Mouse (Mus musculus) right cerebral cortex, postnatal 14 days (tissue): Measurements from ENCODE around the gene Bivm.

Source experiments
- DNase-seq: peaks from one replicate; pipeline ENCODE4 v3.0.0; 2022

Gene Bivm

DNA sequence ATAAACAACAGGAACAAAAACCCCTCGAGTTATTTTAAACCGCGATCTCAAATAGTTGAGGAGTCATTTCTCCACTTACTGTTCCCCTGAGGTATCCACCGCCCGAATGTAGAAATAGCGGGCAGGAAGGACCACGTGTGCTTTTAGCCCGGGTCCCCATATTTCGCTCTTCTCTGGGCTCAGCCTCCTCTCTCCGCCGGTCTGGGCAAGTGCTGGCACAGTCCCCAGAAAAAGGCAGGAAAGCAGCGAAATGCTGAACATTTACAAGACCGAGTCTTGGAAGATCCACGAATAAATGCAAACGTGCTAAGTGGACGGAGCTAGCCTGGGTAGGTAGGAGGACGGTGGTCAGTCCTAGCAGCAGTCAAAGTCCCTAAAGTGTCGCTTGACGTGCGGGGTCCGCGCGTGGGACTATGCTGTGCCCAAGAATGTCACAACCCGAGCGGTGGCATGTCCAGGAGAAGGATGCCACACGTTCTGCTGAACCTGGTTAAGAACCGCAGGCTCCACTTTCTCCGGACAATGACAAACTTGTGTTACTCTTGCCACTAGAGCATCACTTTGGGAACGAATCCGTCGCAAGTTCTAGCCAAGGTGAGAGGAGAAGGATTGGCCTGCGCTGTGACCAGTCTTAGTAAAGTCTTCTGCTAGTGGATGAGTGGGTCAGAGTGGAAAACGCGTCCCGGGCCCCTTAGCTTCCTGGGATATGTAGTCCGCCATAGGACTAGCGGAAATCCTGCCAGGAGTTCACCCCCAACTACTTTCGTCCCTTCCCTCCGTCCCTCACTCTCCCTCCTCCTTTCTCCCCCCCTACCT is at the start of gene Bivm, which contains the start of gene Kdelc1:
TSS of gene Bivm (plus strand) at position 719 of the 816 bp plus-strand sequence.
TSS of gene Kdelc1 (minus strand) at position 570 of the 816 bp plus-strand sequence.
- DNase-seq: peak; percentile 88

GRCm38 (mm10) chr1:44101448-44102225 is 17.1 kb upstream of the Bivm start:
- DNase-seq: peak; percentile 7

GRCm38 (mm10) chr1:44102259-44102717 is 16.5 kb upstream of the Bivm start, which contains the start of gene Tex30:
Tex30 (minus strand) TSS chr1:44102441.
- DNase-seq: peak; percentile 94

DNA sequence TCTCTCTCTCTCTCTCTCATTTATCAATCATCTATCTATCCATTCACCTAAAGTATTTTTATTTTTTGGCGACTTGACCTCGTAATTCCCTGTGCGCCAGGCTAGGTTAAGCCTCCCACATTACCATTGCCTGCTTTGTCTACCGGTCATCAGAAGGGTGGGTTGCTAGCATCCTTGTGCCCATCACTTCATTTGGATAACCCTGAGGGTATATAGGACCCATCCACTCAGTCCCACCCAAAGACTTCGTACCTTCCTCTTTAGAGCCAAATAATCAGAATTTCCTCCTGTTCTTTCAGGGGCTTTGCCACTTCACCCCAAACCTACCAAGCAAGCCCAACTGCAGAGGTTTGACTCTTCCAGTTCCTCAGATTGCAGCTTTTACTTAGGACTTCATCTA is 15.8 kb upstream of the Bivm start:
- no peak for DNase-seq

DNA sequence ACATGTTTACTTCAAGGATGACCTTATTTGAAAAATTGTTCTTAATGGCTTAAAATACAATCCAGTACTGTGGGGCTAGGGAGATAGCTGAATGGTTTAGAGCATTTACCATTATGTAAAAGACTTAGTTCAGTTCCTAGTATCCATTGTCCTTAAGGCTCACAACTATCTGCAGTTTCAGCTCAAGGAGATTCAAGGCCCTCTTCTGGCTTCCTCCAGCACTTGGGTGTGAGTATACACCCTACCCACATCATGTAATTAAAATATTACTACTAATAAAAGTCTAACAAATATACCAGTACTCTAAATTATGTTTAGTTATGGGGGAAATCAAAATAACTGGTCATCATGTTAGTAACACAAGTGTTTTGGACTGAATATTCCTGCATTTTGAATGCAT is 1.2 kb upstream of the Bivm start:
- DNase-seq: no peak

DNA sequence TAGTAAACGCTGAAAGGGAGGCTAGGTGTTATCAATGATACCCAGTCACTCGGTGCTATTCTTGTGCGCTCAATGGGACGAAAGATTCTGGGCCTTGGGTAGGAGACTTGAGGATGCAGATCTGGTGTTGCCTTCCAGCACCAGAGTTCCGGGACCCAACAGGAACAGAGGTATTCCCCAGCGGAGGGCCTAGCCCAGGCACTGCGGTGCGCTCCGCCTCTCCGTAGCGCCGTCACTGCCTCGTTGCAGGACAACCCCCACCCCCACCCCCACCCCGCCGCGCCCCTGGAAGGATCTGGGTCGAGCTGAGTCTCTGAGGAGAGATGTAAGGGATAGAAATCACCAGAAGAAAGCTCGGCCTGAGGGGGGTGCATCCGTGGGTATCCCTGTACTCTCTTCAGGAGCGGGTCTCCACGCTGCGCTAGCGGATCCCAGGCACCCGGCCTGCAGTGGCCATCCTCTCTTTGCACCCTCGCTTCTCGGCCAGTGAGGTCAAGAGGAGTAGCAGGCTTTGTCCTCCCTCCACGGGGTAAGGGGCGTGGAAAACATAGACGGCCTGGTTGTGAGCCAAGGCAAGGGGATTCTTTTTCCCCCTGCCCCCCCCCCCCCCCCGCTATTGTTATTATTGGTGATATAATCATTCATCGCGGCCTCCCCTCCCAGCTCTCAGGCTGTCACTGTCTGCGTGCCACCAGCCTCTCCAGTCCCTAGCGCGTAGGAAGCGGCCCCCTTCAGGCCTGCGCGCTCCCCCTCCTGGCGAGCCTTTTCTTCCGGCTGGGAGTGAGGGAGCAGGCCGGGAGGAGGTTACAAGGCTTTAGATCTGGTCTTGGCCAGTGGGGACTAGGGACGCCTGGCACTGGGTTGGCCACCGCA is 680 bp downstream of the Bivm start:
- DNase-seq: peak; percentile 76

DNA sequence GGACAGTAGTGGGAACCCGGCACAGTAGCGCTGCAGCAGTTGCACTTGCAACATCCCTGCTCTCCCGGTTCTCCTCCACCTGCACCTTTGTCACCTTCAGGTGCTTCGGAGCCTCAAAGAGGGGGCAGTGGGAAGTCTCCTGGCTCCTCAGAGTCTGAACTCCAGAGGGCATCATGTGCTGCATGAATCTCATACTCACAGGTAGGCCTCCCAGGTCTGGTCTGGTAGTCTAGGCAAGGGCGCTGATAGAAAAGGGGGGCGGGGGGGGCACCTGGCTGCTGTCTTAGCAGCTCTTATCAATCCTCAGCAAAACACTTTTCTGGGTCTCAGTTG is 1.3 kb downstream of the Bivm start:
- DNase-seq: no peak

- no peak for DNase-seq
Measured at GRCm38 (mm10) chr1:44122256-44122655, 3.5 kb downstream of the Bivm start.

GRCm38 (mm10) chr1:44125590-44125989 is 6.8 kb downstream of the Bivm start:
- no peak for DNase-seq

DNA sequence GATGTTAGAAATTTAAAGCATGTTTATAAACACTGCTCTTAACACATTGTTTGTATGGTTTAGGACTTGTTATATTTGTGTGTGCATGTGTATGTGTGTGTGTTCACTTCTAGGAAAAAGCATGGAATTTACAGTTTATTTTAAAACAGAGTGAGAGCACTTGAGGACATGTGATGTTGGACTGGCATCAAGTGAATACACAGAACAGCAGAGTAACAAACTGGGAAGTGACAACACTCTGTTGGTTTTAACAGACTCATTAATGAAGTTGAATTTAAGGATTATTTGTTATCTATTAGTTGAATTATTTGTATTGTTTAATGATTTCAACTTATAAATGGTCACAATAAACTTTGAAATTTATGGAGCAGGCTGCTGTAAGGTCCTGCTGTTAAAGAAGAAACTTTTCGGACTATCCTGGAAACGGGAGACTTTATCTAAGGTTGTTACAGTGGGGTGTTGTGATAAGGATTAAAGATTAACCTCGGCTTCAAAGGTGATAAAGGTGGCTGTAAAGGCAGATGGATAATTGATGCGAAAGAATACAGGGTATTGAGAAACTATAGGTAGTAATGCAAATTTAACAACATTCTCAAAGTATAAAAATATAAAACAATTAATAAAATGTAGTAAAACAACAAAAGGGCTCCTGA is 11.3 kb downstream of the Bivm start:
- DNase-seq: no peak

DNA sequence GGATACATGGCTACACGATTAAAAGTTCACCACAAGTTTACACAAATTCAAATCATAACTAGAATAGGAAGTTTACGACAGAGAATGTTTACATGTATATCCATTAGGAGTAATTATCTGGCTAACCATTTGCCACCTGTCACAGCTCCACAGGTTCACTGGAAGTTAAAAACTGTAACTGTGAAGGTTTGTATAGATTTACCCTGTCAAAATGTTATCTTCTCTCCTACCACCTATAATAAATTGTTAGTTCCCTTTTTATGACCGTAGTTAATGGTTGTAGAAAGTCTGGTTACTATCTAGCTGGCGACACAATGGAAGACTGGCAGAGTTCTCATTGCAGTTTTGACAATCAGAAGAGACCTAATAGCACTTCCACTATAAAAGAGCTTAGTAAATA is 21.5 kb downstream of the Bivm start:
- no peak for DNase-seq

- DNase-seq: no peak
Measured at GRCm38 (mm10) chr1:44142747-44143146, 24.0 kb downstream of the Bivm start.

DNA sequence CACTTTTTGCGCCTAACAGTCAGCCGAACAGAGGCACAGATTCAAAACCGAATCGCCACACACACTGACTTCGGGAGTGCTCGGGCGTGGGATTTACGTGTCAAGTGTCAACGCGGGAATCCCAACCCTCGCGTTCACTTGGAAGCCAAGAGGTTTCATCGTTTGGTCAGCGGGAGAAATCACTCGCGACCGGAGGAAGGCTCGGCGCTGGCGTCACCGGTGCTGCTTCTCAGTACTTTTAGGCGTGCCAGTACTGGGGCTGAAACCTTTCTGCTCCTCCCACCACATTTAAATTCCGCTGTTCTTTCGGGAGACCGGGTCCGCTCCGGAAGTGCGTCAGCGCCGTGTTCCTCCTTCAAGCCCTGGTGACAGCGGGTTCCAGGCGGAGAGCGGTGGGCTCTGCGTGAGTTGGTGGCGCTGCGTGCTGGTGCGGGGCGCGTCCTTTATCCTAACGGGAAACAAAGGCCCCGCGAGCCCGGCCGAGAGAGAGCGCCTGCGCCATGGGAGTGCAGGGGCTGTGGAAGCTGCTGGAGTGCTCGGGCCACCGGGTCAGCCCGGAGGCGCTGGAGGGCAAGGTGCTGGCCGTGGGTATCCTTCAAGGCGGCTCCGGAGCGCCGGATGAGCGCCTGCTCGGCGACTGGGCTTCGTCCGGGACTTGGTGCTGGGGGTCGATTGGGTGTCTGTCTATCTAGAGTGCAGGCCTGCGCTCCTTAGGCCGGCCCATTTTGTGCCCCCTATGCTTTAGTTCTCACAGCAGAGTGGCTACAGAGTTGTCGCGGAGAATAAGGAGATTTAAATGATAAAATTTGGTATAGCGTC is 29.0 kb downstream of the Bivm start, which contains the start of gene Ercc5:
TSS of gene Ercc5 (plus strand) at position 182 of the 819 bp plus-strand sequence.
- DNase-seq: peak; percentile 81

DNA sequence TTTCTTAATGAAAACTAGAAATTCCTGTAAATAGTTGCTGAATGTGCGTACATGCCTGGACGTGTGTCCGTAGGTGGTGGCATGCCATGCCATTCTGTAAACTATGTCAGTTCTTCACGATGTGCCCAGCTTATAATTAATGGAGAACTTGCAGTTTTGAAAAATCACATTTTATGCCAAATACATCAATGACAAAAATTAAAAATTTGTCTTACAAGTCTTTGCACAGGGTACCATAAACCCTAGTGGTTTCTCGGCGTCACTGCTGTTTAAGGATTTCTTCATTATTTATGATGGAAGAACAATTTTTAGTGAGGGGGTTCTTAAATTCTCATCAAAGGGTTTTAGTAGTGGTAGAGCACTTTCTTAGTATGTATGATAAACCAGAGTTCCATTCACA is 29.9 kb downstream of the Bivm start:
- DNase-seq: no peak

- DNase-seq: no peak
Measured at GRCm38 (mm10) chr1:44155287-44155686, 36.5 kb downstream of the Bivm start.

DNA sequence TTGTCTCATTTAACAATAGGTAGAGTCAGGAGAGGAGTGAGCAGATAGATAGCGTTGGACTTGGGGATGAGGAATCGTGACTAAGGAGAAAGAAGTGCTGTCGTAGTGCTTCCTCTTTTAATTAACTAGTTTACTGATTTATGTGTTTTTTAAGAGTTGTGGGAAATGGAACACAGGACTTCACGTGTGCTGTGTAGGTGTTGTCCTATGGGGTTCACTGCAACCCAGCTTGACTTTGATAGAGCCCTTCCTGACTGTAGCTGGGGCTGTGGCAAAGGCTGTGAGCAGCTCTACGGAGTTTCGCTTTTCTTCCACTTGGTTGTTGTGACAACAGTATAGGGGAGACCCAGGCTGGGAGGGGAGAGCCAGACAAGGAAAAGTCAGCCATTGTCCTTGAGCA is 39.6 kb downstream of the Bivm start:
- no peak for DNase-seq

GRCm38 (mm10) chr1:44161818-44162217 is 43.1 kb downstream of the Bivm start:
- DNase-seq: no peak

GRCm38 (mm10) chr1:44162389-44162788 is 43.6 kb downstream of the Bivm start:
- no peak for DNase-seq

DNA sequence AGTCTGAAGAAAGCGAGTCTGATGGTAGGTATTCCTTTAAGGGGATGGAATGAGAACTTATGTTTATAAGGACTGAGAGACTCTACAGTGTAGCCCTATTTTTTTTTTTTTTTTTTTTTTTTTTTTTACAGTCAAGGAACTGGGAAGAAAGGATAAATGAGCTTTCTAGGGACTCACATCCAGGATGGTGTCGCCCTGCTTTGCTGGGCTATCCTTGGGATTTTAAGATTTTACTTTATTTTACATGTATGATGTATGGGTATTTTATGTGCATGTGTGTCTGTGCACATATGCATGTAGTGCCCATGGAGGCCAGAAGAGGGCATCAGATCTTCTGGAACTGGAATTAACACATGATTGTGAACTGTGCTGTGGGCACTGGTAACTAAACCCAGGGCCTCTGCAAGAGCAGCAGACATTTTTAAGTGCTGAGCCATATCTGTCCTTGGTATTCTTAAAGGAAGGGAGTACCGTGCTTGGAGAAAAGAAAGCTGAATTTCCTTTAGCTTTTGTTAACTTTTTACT is 49.2 kb downstream of the Bivm start:
- no peak for DNase-seq

DNA sequence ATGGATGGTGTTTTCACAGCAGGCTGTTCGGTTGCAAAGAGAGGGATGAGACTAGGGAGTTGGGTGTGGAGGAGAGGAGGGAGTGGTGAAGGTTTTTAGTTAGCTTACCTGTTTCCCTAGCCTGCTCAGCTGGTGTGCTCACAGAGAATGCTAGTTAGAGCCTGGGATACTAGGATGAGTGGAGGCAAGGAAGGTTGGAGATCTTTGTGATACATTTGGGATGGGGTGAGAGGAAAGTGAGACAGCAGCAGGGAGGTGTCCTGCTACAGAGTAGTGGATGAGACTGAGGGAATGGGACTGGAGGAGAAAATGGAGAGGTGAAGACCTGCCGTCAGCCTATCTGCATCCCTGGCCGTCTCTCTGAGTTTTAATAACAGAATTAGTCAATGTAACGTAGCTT is 53.9 kb downstream of the Bivm start:
- no peak for DNase-seq

GRCm38 (mm10) chr1:44173903-44174302 is 55.1 kb downstream of the Bivm start:
- DNase-seq: no peak
